Comparison of ENCODE assay signal across 8 mouse cellular contexts in the genomic region with DNA sequence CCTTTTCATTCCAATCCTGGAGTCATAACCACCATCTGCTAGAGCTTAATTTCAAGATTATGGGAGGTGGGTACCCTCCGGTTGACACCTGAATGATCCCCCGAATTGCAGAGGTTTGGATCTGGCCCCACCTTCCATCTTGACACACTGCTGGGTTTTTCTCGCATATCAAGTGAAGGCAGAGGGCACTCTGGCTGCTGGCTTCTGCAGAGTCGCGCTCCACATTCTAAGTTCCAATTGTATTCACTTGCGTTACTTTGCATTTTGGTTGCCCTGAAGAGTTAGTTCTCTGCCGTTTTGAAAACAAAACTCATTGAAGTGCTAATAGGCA.
A peak's percentile ranks its signal among the peaks of the same experiment; 100 is the strongest.
DNase-seq lines count a peak whose midpoint lies in the region; ATAC-seq lines count a peak whose summit lies in the region.

No protein-coding gene starts in this region.

- H3K27ac ChIP-seq in embryonic facial prominence, embryonic 12.5 days: peak overlapping the region; percentile 76; the same call in 1 of the 2 replicates
- H3K27ac ChIP-seq in hindbrain, embryonic 15.5 days (replicated peaks): peak overlapping the region; percentile 92
- peak overlapping the region; percentile 92 for H3K27ac ChIP-seq in midbrain, embryonic 12.5 days (replicated peaks)

- 0 out of 2 replicates have a peak, but pooled peaks cover 2% of the 10 kb centered on the region for H3K4me1 ChIP-seq in embryonic facial prominence, embryonic 12.5 days
- peaks cover 20% of the 10 kb centered on the region for H3K4me1 ChIP-seq in hindbrain, embryonic 15.5 days (replicated peaks)
- peaks cover 20% of the 10 kb centered on the region for H3K4me1 ChIP-seq in midbrain, embryonic 12.5 days

- H3K36me3 ChIP-seq in embryonic facial prominence, embryonic 12.5 days: no peaks in the 10 kb centered on the region
- H3K36me3 ChIP-seq in hindbrain, embryonic 15.5 days: no peaks in the 10 kb centered on the region
- no peaks in the 10 kb centered on the region for H3K36me3 ChIP-seq in midbrain, embryonic 12.5 days

- H3K4me3 ChIP-seq in embryonic facial prominence, embryonic 12.5 days: peak overlapping the region; percentile 54
- peak overlapping the region; percentile 54 for H3K4me3 ChIP-seq in hindbrain, embryonic 15.5 days
- peak overlapping the region; percentile 53 for H3K4me3 ChIP-seq in midbrain, embryonic 12.5 days

- 13% methylated on average over 7 of the region's 7 CpGs for WGBS in embryonic facial prominence, embryonic 12.5 days
- 9% methylated on average over 7 of the region's 7 CpGs for WGBS in hindbrain, embryonic 15.5 days
- 11% methylated on average over 7 of the region's 7 CpGs for WGBS in midbrain, embryonic 12.5 days

- H3K9me3 ChIP-seq in embryonic facial prominence, embryonic 12.5 days: no peaks in the 10 kb centered on the region
- 0 out of 2 replicates have a peak, but pooled peaks cover 5% of the 10 kb centered on the region for H3K9me3 ChIP-seq in hindbrain, embryonic 15.5 days
- H3K9me3 ChIP-seq in midbrain, embryonic 12.5 days: peaks cover 11% of the 10 kb centered on the region

- H3K27me3 ChIP-seq in embryonic facial prominence, embryonic 12.5 days: no peaks in the 10 kb centered on the region
- no peaks in the 10 kb centered on the region for H3K27me3 ChIP-seq in hindbrain, embryonic 15.5 days
- H3K27me3 ChIP-seq in midbrain, embryonic 12.5 days: no peaks in the 10 kb centered on the region

- DNase-seq in kidney, adult 9 months: peak; percentile 3
- DNase-seq in kidney, postnatal 10 days: no peak
- no peak for DNase-seq in urinary bladder, postnatal 36 days (ENCODE audit: low spot score in 2 of 2)
- no peak for DNase-seq in right cerebral cortex, postnatal 25 days
- DNase-seq in frontal cortex, postnatal 25 days (ENCODE audit: low spot score in 2 of 2): no peak

- H3K9ac ChIP-seq in embryonic facial prominence, embryonic 12.5 days: peak overlapping the region; percentile 64; the same call in 1 of the 2 replicates
- peak overlapping the region; percentile 63 for H3K9ac ChIP-seq in hindbrain, embryonic 15.5 days
- peak overlapping the region; percentile 79; the same call in 1 of the 2 replicates for H3K9ac ChIP-seq in midbrain, embryonic 12.5 days (replicated peaks)

- no peak for ATAC-seq in embryonic facial prominence, embryonic 12.5 days (ENCODE audit: insufficient number of reproducible peaks, insufficient read depth, low FRiP score, low TSS enrichment)
- ATAC-seq in hindbrain, embryonic 15.5 days (ENCODE audit: low FRiP score, low read depth): peak; percentile 36; the same call in 1 of the 2 replicates
- ATAC-seq in midbrain, embryonic 12.5 days (ENCODE audit: low FRiP score, low read depth): no peak; the same call in 1 of the 2 replicates

- H3K4me2 ChIP-seq in embryonic facial prominence, embryonic 12.5 days (replicated peaks): peak overlapping the region; percentile 98
- H3K4me2 ChIP-seq in hindbrain, embryonic 15.5 days: peak overlapping the region; percentile 93
- H3K4me2 ChIP-seq in midbrain, embryonic 12.5 days (replicated peaks): peak overlapping the region; percentile 88
